Mouse (Mus musculus) erythroblast, embryonic 14.5 days (primary cell): ENCODE data around the gene Nipal1. TPM values are rescaled to one million over a fixed set of nuclear protein-coding genes. Genes with fewer than 3 reads are reported as not detected.

Experiments used
- H3K27me3 ChIP-seq: 2 replicates; pipeline ENCODE4 v1.6.1; 2012; ENCODE audit warnings: inconsistent platforms; ENCODE audit not compliant: control insufficient read depth
- H3K36me3 ChIP-seq: 2 replicates; pipeline ENCODE4 v1.6.1; 2012; ENCODE audit warnings: mild to moderate bottlenecking, inconsistent platforms; ENCODE audit not compliant: control insufficient read depth
- H3K4me1 ChIP-seq: 2 replicates; pipeline ENCODE4 v1.6.1; 2012; ENCODE audit warnings: inconsistent platforms; ENCODE audit not compliant: control insufficient read depth
- H3K4me3 ChIP-seq: replicated peaks from 2 replicates; pipeline ENCODE3; 2012; ENCODE audit warnings: moderate library complexity, mild to moderate bottlenecking, inconsistent platforms
- H3K9me3 ChIP-seq: 2 replicates; pipeline ENCODE4 v1.6.1; 2012; ENCODE audit warnings: low read length, inconsistent platforms, mixed read lengths; ENCODE audit not compliant: control insufficient read depth
- GATA1 ChIP-seq: IDR thresholded peaks from 2 replicates; pipeline ENCODE4 v1.6.1; 2012; ENCODE audit warnings: low read length, inconsistent platforms, mixed read lengths
- TAL1 ChIP-seq: IDR thresholded peaks from 3 replicates; pipeline ENCODE4 v1.6.1; 2012; ENCODE audit warnings: low read length, inconsistent platforms, mixed read lengths
- polyA plus RNA-seq: library from polyadenylated mRNA; stranded (reverse); fragments of >175 nt; gene quantifications from 2 replicates; pipeline ENCODE4 v1.2.3, GENCODE M21; 2012

The Nipal1 gene
- polyA plus RNA-seq, 1 experiment = 0.01 TPM

DNA sequence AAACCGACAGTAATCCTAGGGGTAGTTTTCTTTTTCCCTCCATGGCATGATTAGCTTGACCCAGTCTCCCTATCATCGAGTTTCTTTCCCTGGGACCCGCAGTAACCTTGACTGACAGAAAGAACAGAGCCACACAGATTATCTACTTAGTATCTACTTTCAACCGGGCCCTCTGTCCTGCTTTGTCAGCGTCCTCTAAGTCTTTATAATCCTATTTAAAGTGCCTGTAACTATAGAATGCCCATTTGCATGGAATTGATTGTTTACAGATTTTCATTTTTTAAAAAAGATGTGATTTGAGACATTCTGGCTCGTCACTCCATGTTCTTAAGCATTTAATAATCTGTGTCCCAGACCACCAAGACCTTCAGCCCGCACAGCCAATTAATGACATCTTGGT, 3.9 kb upstream of the Nipal1 start:
- TF ChIP-seq GATA1 (no peak), TAL1 (no peak)
- Histone ChIP-seq H3K4me1 (peaks cover 13% of the 10 kb centered on the region), H3K4me3 (no peak overlapping the region), H3K27me3 (peaks cover 22% of the 10 kb centered on the region), H3K36me3 (no peaks in the 10 kb centered on the region), H3K9me3 (no peaks in the 10 kb centered on the region)

DNA sequence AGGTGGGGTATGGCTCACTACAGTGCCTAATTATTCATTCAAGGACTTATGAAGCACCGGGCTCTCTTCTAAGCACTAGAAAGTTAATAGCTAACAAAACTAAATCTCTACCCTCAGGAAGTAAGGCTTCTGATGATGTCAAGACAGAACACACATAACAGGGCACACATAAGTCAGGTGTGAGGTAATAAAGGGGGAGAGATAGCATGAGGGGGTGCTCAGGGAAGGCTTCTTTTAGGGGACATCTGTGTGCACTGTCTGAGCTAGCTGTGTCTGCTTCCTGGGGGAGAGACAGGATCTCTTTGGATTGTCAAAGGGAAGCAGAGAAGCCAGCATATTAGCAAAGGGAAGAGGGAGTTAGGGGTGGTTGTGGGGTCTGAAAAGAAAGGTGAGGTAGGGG, 3.4 kb upstream of the Nipal1 start, which contains the start of gene Cnga1:
Gene Cnga1 (minus strand): TSS at position 101 of the 400 bp plus-strand sequence.
- Histone ChIP-seq H3K4me3 (no peak within 1 kb of the TSS), H3K4me1 (peaks cover 13% of the 10 kb centered on the region), H3K36me3 (no peaks in the 10 kb centered on the region), H3K9me3 (no peaks in the 10 kb centered on the region), H3K27me3 (peaks cover 25% of the 10 kb centered on the region)
- no peak for TF ChIP-seq GATA1
- TF ChIP-seq TAL1 = no peak

DNA sequence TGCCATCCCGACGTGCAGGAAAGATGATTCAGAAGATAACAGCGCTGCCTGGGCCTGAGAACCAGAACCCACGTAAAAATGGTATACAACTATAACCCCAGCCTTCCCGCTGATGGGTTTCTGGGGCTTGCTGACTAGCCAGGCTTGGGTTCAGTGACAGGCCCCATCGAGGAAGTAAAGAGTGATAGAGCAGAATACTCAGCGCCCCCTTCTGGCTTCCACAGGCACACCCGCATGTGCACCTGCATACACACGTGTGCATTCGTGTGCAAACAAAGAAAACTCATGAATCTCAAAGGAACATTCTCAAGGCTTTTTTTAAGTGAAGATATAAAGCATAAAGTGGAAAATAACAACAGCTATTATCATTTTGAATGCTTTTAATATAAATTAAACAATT, 1.5 kb upstream of the Nipal1 start:
- TF ChIP-seq GATA1 (no peak), TAL1 (no peak)
- H3K27me3 ChIP-seq = peaks cover 25% of the 10 kb centered on the region
- no peak overlapping the region for H3K4me3 ChIP-seq
- peaks cover 13% of the 10 kb centered on the region for H3K4me1 ChIP-seq
- no peaks in the 10 kb centered on the region for H3K36me3 ChIP-seq
- H3K9me3 ChIP-seq = no peaks in the 10 kb centered on the region

DNA sequence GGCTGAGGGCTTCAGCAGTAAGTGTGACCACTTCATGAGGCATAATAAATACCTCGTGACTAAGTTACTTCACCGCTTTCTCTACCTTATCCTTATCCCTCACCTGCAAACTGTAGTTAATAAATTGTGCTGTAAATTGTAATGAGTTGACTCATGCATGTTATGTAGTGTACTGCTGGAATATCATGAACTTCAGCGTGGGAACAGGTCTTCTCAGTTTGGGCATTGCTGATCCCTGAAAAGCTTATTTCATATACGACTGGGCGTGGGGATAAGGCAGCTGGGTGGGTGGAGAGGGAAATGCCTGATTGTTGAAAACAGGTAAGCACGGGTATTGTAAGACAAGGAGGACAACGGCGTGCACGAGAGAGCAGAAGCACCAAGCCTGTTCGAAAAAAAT, 599 bp upstream of the Nipal1 start:
- Histone ChIP-seq H3K36me3 (no peaks in the 10 kb centered on the region), H3K4me3 (peak overlapping the region; percentile 57), H3K27me3 (peaks cover 25% of the 10 kb centered on the region), H3K4me1 (peaks cover 13% of the 10 kb centered on the region), H3K9me3 (no peaks in the 10 kb centered on the region)
- TF ChIP-seq TAL1 (no peak), GATA1 (no peak)

DNA sequence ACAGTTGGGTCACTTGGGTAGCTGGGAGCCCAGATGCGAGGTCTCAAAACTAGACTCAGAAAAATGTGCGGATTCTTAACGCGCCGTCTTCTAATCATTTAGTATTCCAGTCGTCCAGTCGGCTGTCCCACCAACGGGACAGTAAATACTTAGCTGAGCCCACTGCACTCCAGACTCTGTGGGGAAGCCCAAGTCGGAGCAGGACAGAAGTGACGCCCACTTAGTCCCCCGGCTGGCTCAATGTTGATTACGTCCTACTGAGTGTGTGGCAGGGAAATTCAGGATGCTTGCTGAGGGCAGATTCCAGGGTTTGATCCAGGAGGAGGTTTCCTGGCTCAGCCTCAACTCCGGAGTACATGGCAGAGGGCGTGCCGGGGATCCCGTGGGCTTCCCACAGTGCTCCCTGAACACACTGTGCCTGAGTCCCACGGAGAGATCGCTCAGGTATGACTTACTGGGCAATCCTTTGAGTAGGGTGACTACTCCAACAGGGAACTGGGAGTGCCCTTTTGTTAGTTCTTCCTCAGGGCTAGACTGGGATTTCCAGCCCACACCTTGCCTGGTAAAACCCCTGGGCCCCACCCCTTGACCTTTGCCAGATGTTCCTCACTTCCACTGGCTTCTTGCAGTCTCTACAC, 482 bp downstream of the Nipal1 start:
- H3K4me1 ChIP-seq = peaks cover 13% of the 10 kb centered on the region
- peaks cover 25% of the 10 kb centered on the region for H3K27me3 ChIP-seq
- no peaks in the 10 kb centered on the region for H3K9me3 ChIP-seq
- H3K4me3 ChIP-seq = peak overlapping the region; percentile 57
- TF ChIP-seq GATA1 (no peak), TAL1 (no peak)
- H3K36me3 ChIP-seq = no peaks in the 10 kb centered on the region

DNA sequence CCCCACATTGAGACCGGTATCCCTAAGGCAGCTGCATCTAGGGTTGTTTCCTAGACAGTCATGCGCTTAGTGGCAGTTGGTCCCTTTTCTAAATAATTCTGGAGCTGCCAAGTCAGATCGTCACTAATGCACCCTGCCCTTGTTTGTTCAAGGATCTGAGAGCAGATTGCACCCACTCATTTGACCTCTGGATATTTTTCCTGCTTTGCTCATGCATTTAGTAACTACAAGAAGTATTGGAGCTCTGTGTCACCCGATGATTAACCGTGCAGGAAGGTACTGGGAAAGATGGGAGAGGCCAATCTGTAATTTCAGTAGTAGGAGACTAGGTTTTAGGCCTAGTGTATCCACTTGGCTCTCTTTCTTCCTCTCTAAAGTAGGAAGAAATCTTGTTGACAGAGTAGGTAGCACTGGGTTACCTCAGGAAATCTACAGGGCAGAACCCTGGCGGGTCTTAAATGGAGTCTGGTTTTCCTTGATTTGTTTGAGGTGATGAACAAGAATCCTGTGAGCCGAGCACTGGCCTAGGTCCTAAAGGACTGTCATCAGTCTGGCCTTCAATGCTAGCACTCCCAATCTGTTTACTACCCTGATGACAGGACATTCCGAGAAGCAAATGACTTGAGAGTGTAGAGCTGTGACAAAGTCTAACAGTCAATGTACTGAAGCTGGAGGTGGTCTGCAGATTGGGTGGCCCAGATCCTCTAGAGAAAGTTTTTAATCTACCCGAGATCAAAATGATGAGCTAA, 1.6 kb downstream of the Nipal1 start:
- Histone ChIP-seq H3K4me1 (peaks cover 13% of the 10 kb centered on the region), H3K27me3 (peaks cover 25% of the 10 kb centered on the region), H3K36me3 (no peaks in the 10 kb centered on the region), H3K9me3 (no peaks in the 10 kb centered on the region), H3K4me3 (no peak overlapping the region)
- TF ChIP-seq GATA1 (no peak), TAL1 (no peak)

DNA sequence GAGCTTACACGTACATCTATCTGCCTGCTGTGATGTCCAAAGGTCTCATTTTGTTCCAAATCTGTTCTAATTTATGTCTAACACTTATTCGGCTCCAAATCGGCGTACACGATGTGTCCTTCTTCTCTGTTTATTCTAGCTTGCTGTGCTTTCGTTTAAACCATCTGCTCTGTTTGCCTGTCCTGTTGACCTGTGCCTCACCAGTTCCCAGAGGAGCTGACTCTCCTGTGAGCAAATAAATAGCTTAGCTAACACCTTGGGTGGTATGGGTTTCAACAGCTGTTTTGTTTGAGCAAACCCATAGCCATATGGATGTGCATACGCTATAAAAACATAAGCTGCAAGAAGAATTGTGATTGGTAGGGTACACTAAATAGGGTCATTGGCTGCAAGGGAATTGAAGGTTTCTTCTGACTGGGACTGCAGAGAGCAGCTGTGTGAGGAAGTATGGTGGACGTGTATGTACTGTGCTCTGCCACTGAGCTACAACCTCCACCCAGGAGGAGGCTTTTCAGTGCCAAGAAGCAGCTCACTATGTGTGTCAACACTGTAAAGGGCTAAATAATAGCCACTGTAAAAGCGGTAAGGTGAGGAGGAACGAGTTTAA, 5.6 kb downstream of the Nipal1 start:
- H3K4me1 ChIP-seq = peaks cover 1% of the 10 kb centered on the region
- H3K9me3 ChIP-seq = no peaks in the 10 kb centered on the region
- peaks cover 8% of the 10 kb centered on the region for H3K27me3 ChIP-seq
- H3K4me3 ChIP-seq = no peak overlapping the region
- H3K36me3 ChIP-seq = no peaks in the 10 kb centered on the region
- TF ChIP-seq TAL1 (no peak), GATA1 (no peak)

DNA sequence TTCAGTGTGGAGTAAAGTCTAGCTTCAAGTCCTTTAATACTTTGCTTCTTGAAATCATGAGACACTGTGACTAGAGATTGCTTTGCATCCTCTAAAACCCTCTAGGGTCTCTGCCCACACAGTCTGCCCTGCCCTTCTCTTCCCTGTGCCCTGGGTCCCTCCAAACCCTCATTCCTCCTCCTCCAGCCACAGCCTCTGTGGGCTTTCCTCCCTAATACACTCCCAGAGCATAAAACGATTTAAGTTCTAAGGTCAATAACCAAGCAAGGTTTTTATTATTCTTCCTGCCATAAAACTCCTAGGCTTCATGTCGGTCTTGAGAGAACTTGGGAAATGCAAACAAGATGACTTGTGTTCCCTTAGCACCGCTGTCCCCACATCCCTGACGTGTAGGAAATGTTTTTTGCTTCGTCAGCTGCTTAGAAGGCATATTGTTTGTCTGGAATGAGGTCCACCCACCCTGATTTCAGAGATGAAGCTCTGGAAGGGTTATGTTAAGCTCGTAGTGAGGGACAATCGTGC, 8.7 kb downstream of the Nipal1 start:
- H3K9me3 ChIP-seq = no peaks in the 10 kb centered on the region
- no peaks in the 10 kb centered on the region for H3K27me3 ChIP-seq
- H3K4me1 ChIP-seq = peaks cover 9% of the 10 kb centered on the region
- no peaks in the 10 kb centered on the region for H3K36me3 ChIP-seq
- TF ChIP-seq TAL1 (no peak), GATA1 (no peak)
- no peak overlapping the region for H3K4me3 ChIP-seq

DNA sequence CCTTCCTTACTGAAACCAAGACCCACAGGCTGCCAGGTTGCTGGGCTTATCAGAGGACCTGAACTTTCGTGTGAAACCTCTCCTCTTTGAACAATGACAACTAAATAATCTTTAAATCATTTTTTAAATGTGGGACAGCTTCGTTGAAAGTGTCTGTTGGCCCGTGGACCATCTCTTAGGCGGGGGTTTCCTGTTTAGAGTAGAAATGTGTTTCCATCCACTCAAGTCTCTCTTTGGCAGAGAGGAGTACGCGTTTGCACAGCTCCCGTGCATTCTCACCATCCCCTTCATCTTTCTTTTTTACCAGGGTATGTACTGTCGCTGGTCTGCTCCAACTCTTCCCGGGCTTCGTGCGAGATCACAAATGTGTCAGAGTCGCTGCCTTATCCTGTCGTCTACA, 10.8 kb downstream of the Nipal1 start:
- Histone ChIP-seq H3K4me1 (peaks cover 10% of the 10 kb centered on the region), H3K27me3 (no peaks in the 10 kb centered on the region), H3K36me3 (no peaks in the 10 kb centered on the region), H3K9me3 (no peaks in the 10 kb centered on the region), H3K4me3 (no peak overlapping the region)
- TF ChIP-seq GATA1 = no peak
- TF ChIP-seq TAL1 = no peak
